Mouse (Mus musculus): Measurements from ENCODE around the gene Wdr17.
A peak's percentile ranks its signal among the peaks of the same experiment; 100 is the strongest.
"Not testable (repeated sequence)": the region's sequence is repeated elsewhere in the genome, so short reads cannot be mapped to it uniquely, and the experiment has no call there.

Wdr17 gene

GRCm38 (mm10) chr8:54791858-54792698 is 94.9 kb downstream of the Wdr17 start:
- no peak for DNase-seq (ENCODE audit: low spot score)

- DNase-seq (ENCODE audit: low spot score) = peak; percentile 80
These were observed 106.6 kb downstream of the Wdr17 start for GRCm38 (mm10) chr8:54780134-54780942.

DNA sequence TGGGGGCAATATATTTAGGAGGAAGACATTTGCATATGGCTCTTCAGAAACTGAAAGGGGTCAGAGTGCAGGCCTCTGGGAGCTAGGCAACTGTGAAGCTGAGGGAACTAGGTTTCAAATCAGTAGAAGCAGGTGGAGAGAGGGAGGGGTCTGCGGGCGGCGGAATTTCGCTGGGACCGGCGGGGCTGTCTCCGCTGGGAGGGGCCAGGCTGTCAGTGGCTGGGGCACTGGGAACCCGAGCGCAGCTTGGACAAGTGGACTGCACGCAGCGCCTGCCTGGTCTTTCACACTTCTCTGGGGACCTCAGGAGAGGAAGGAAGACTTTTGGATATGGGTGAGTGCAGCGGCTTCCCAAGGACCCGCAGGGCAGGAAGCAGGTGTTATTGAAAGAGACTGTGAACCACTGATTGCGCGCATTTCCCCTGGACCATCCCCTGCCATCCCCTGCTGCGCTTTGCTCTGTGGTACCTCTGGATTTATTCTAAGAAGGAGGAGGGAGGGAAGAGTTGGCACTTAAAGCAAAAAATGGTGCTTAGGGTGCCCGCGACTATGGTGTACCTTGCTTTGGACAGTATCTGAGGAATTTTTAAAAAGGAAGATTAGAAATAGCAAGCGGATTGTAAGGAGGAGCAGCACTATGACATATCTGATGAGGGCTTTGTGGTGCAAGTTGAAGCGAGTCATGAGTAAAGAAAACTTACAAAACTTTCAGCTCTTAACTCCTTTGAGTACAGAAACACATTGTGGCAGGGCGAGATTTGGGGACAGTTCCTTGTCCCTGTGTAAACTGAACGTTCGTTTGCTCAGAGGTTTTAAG is 107.5 kb downstream of the Wdr17 start:
- DNase-seq (ENCODE audit: low spot score) = peak; percentile 69

GRCm38 (mm10) chr8:54777012-54777411 is 110.0 kb downstream of the Wdr17 start:
- DNase-seq (ENCODE audit: low spot score) = no peak

DNA sequence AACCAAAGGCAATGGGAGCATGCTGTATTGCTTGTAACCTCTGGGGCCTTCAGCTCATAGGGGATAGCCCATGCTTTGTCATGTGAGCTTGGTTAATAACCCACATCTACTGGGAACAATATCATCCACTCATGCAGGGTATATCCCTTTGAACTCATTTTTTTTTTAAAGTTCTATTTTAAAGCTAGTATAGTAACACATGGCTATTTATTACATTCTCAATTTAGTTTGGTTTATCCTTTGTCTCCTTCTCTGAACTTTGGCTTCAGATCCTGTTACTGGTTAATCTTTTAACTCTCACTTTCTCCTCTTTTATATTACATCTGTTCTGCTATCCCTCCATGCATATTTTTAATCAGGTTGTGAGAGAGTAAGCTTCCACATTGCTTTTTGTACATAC is 110.7 kb downstream of the Wdr17 start:
- no peak for DNase-seq (ENCODE audit: low spot score)

DNA sequence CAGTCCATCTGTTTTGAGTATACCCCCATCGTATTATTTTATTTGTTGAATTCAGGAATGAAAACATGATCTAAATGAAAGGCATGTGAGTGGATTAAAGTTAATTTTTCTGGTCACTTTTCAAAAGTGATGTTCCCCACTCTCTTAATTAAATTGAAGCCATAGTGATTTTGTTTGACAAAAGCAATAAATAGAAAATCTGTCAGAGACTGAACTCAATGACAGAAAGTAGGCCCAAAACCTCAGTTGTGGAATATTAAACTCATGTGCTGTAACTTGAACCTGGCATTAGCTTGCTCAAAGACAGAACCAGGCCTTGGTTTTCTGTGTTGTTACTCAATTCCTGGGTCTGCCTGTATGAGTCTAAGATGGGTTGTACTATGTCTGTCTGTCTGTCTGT is 129.3 kb downstream of the Wdr17 start:
- no peak for DNase-seq (ENCODE audit: low spot score)

DNA sequence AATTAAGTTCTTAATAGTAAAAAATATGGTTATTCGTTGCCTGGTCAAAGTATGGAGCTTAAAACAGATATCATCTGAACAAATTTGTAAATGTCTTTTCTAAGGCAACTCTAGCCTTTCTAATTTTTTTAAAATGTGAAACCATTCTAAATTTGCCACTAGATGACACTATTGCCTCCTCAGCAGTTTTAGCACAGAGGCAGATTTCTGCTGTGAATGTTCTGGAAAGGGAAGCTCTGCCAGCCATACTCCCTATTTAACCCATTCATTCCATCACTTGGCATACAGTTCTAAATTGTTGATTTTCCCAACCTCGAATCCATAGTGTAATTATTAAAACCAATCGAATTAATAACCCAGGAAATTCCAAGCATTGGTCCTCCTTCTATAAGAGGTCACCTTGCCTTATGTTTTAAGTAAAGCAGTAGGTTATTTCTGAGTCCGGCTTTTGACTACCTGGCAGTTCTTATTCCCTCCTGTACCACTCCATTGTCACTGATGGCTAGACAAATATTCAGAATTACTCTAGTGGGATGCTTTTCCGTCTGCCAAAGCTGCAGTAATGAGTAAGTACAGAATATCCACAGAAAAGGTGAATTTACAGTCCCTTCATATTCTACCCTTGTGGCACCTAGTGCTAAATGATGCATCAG is 150.2 kb downstream of the Wdr17 start:
- peak; percentile 70 for DNase-seq (ENCODE audit: low spot score)

- DNase-seq (ENCODE audit: low spot score) = no peak
These were observed 162.3 kb downstream of the Wdr17 start for GRCm38 (mm10) chr8:54724668-54725035.

GRCm38 (mm10) chr8:54723976-54724667 is 162.9 kb downstream of the Wdr17 start:
- peak; percentile 94 for DNase-seq (ENCODE audit: low spot score)

DNA sequence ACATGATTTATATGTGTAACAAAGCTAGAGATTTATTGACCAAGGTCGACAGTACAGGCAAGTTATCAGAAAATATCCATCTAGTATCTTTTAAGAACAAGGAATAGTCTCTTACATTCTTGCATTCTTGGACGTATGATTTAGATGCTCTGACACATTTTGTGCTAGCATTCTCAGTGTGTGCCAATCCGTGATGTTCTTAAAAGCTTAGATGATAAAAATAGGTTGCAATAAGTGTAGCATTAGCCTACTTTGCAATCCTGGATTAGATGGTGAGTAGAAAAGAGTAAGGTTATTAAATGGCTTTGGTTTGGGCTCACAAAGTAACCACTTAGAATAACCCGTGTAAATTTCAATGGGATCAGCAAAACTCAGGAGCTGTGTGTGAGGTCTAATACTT is 168.5 kb downstream of the Wdr17 start:
- no peak for DNase-seq (ENCODE audit: low spot score)

- DNase-seq (ENCODE audit: low spot score) = peak; percentile 56
These were observed 181.2 kb downstream of the Wdr17 start for GRCm38 (mm10) chr8:54705743-54706142.

DNA sequence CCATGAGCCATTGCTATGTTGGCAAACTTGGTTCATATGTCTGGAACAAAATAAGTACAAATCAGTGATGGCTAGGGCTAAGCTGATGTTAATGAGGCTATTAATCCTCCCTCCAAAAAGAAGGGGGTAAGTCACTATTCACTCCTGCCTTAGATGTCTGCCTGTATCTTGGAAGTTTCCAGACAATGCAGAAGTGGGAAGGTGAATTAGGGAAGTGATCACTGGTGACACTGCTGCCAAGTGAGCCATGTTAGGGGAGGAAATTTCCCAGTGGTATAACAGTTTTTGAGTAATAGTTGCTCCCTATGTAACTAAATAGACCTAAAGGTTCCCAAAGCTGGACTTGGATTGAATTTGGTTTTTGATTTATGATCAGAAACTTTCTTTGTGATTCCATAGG is 215.2 kb downstream of the Wdr17 start:
- no peak for DNase-seq (ENCODE audit: low spot score)

- DNase-seq (ENCODE audit: low spot score) = no peak
These were observed 219.2 kb downstream of the Wdr17 start for GRCm38 (mm10) chr8:54667756-54668155.

DNA sequence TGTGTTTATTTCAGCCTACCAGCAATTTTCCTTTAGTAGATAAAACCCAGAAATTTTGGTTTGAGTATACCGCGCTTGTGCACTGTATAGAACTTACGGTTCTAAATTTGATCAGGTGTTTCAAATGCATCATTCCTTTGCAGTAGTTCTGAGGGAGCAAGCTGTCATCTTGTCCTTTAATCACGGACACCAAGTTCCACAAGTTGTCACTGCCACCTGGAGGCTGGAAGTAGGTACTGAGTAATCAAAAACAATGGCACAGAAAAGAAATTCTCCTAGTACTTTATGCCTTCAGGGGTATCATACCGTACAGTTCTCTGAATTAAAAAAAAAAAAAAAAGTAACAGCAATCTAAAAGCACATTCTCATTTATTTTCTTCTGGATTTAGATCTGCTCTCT is 226.3 kb downstream of the Wdr17 start:
- peak; percentile 74 for DNase-seq (ENCODE audit: low spot score)

- no peak for DNase-seq (ENCODE audit: low spot score)
These were observed 227.3 kb downstream of the Wdr17 start for GRCm38 (mm10) chr8:54659703-54660102.

DNA sequence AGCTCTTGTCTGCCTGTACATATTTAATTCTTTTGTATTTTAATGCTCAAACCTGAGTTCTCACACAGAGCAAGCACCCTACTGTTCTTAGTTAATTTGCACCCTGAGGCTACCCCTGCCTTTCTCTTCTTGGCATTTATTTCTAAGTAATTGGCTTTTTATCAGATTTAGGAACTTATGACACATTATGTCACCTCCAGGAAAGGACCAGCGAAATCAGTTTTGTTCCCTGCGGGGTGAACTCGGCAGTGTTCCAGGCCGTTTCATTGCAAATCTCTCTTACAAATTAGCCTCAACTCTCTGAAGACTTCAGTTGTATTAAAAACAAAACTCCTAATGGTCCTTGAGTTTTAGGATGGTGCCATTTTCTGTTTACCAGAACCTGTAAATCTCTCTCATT is 248.3 kb downstream of the Wdr17 start:
- DNase-seq (ENCODE audit: low spot score) = no peak

DNA sequence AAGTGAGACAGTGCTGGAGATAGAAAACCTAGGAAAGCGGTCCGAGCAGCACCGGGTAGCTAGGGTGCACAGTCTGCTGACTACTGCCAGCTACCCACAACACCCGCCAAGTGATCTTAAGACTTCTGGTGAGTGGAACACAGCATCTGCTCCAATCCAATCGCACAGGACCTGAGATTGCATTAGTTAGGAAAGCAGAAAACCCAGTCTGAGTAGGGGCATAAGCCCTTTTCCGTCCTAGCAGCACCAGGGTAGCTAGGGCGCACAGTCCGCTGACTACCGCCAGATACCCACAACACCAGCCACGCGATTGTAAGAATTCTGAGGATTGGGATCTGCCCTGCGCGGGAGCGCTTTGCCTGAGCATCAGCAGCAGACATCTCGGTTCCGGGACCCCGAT is 270.3 kb downstream of the Wdr17 start:
- DNase-seq (ENCODE audit: low spot score) = not testable (repeated sequence)

- no peak for DNase-seq (ENCODE audit: low spot score)
These were observed 276.7 kb downstream of the Wdr17 start for GRCm38 (mm10) chr8:54610238-54610637.

GRCm38 (mm10) chr8:54609336-54609735 is 277.6 kb downstream of the Wdr17 start:
- DNase-seq (ENCODE audit: low spot score) = no peak

GRCm38 (mm10) chr8:54603440-54603839 is 283.5 kb downstream of the Wdr17 start:
- DNase-seq (ENCODE audit: low spot score) = no peak

- peak; percentile 82 for DNase-seq (ENCODE audit: low spot score)
These were observed 286.2 kb downstream of the Wdr17 start, which contains the start of gene Spata4 for GRCm38 (mm10) chr8:54600671-54601251. Gene Spata4 (plus strand): TSS chr8:54600781.
